Mouse (Mus musculus) testis, adult 2 months (tissue): Measurements from ENCODE around the gene Gm3512. TPM values are rescaled to one million over a fixed set of nuclear protein-coding genes. Genes with fewer than 3 reads are reported as not detected.
"Not testable (repeated sequence)": the region's sequence is repeated elsewhere in the genome, so short reads cannot be mapped to it uniquely, and the experiment has no call there.

Experiments used
- H3K27ac ChIP-seq: fragments of 200-500 bp; 2 replicates; pipeline ENCODE4 v1.5.1; 2012; ENCODE audit warnings: low read depth, low read length; ENCODE audit not compliant: control insufficient read depth, insufficient read depth
- H3K27me3 ChIP-seq: fragments of 200-500 bp; 2 replicates; pipeline ENCODE4 v1.6.1; 2012; ENCODE audit warnings: mild to moderate bottlenecking, low read length, moderate library complexity; ENCODE audit not compliant: control insufficient read depth, insufficient read depth
- H3K36me3 ChIP-seq: fragments of 200-500 bp; 2 replicates; pipeline ENCODE4 v1.6.1; 2012; ENCODE audit warnings: mild to moderate bottlenecking, low read length; ENCODE audit not compliant: control insufficient read depth, insufficient read depth
- H3K4me1 ChIP-seq: fragments of 200-500 bp; 2 replicates; pipeline ENCODE4 v1.6.1; 2012; ENCODE audit warnings: low read length; ENCODE audit not compliant: control insufficient read depth, insufficient read depth
- H3K4me3 ChIP-seq: fragments of 200-500 bp; 2 replicates; pipeline ENCODE4 v1.5.1; 2012; ENCODE audit warnings: low read depth, mild to moderate bottlenecking, low read length, moderate library complexity, mixed read lengths; ENCODE audit not compliant: control insufficient read depth
- polyA plus RNA-seq: library from polyadenylated mRNA; depleted of rRNA; stranded (reverse); fragments of >200 nt; gene quantifications from 2 replicates; pipeline ENCODE4 v1.2.3, GENCODE M21; 2012; rRNA removed

Gm3512 gene
- polyA plus RNA-seq: 0.67 and 1.3 TPM in 2 replicates

DNA sequence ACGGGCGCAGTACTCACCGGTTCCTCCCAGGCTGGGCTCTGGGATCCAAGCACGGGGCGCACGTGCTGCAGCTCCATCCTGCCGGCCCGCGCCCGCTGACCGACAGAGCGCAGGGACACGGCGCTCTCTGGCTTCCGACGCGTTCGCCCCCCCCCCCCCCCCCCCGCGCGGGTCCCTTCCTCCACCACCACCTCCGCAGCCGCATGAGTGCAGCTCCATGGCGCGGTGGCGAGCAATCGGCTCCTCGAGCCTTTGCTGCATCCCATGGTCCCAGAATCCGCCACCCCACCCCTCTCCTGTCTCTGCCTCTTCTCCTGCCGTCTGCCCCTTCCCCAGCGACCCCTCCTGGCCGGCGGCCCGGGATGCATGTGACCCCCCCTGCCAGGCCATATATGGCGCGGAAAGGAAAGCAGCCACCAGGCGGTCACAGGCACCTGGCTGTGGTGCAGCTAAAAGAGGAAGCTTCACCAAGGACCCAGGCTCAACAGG is at the start of gene Gm3512:
Gene Gm3512 (minus strand): TSS at position 51 of the 489 bp plus-strand sequence.
- not testable (repeated sequence) for H3K4me1 ChIP-seq, H3K36me3 ChIP-seq, H3K27me3 ChIP-seq, H3K27ac ChIP-seq, H3K4me3 ChIP-seq

DNA sequence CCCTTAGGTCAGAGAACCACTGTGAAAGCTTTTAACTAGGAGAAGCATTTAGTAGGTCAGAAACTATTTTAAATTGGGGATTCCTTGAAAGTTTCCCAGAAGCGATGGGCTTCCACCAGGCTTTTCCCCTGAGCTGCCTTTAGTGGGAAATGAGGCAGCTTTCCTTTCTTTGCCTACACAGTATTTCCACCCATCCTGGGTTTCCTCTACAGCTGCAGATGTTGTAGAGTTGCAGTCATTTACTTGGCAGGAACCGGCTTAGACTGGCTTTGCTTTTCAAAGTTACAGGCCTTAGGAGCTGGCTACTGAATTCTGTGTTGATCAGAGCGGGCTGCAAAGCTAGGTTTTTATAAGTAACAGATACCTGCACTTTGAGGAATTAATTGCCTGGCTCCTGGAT is 25.7 kb upstream of the Gm3512 start:
- H3K36me3 ChIP-seq, H3K27me3 ChIP-seq, H3K4me1 ChIP-seq, H3K4me3 ChIP-seq, H3K27ac ChIP-seq: not testable (repeated sequence)

DNA sequence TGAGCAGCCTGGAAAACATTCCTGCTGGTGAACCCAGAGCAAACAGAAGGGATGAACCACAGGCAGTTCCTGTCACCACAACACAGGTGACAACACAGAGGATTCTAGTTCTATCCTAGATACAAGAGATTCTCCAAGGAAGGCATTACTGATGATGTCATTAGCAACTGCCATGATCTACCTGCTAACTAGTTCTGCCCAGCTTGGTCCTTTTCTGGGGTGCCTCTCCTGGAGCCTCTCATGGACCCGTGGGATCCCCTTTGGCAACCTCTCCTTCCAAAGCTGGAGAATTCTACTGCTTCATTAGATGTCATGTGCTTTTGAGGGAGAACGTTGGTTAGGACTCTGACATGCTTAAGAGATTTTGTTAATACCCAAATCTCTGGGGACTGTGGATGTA is 20.1 kb upstream of the Gm3512 start, which contains the start of gene Gm16434:
Gene Gm16434 (minus strand): TSS at position 101 of the 400 bp plus-strand sequence.
- not testable (repeated sequence) for H3K4me3 ChIP-seq, H3K36me3 ChIP-seq, H3K4me1 ChIP-seq, H3K27ac ChIP-seq, H3K27me3 ChIP-seq

DNA sequence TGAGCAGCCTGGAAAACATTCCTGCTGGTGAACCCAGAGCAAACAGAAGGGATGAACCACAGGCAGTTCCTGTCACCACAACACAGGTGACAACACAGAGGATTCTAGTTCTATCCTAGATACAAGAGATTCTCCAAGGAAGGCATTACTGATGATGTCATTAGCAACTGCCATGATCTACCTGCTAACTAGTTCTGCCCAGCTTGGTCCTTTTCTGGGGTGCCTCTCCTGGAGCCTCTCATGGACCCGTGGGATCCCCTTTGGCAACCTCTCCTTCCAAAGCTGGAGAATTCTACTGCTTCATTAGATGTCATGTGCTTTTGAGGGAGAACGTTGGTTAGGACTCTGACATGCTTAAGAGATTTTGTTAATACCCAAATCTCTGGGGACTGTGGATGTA is 49.0 kb downstream of the Gm3512 start, which contains the start of gene Gm6676:
Gene Gm6676 (minus strand): TSS at position 101 of the 400 bp plus-strand sequence.
- not testable (repeated sequence) for H3K27me3 ChIP-seq, H3K4me3 ChIP-seq, H3K36me3 ChIP-seq, H3K27ac ChIP-seq, H3K4me1 ChIP-seq

DNA sequence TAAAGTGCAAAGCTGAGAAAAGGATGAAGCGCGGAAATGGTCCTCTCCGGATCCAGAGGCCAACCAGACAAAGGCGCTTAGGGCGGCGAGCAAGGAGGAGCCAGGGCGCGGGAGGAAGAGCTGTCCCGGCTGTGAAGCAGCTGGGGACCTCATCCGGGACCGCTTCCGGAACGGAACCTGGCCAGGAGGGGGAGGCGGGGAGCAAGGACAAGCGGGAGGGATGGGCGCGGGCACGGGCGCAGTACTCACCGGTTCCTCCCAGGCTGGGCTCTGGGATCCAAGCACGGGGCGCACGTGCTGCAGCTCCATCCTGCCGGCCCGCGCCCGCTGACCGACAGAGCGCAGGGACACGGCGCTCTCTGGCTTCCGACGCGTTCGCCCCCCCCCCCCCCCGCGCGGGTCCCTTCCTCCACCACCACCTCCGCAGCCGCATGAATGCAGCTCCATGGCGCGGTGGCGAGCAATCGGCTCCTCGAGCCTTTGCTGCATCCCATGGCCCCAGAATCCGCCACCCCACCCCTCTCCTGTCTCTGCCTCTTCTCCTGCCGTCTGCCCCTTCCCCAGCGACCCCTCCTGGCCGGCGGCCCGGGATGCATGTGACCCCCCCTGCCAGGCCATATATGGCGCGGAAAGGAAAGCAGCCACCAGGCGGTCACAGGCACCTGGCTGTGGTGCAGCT is 69.1 kb downstream of the Gm3512 start:
- H3K27me3 ChIP-seq, H3K4me1 ChIP-seq, H3K4me3 ChIP-seq, H3K36me3 ChIP-seq, H3K27ac ChIP-seq: not testable (repeated sequence)

Other genes with a start within 250 kb of the Gm3512 start
- 1.5 and 2.5 TPM in 2 replicates for gene Gm6356, start 200.7 kb downstream of the Gm3512 start, polyA plus RNA-seq
- gene Gm10406, start 147.1 kb downstream of the Gm3512 start, polyA plus RNA-seq: 7.5 and 10.5 TPM in 2 replicates
- gene Gm3685, start 129.6 kb downstream of the Gm3512 start, polyA plus RNA-seq: 11.8 and 12.9 TPM in 2 replicates
- gene Gm3696, start 73.9 kb downstream of the Gm3512 start, polyA plus RNA-seq: 0.83 and 0.94 TPM in 2 replicates
- 0.70 and 0.93 TPM in 2 replicates for gene Gm6676, start 49.1 kb downstream of the Gm3512 start, polyA plus RNA-seq
- gene Gm16434, start 20.0 kb upstream of the Gm3512 start, polyA plus RNA-seq: 0.70 and 0.93 TPM in 2 replicates
- 1.6 TPM in 1 of 2 replicates, not detected in the other for gene Gm3727, start 90.2 kb upstream of the Gm3512 start, polyA plus RNA-seq
- 1.8 and 2.4 TPM in 2 replicates for gene Gm3739, start 140.5 kb upstream of the Gm3512 start, polyA plus RNA-seq
- gene Gm5797, start 157.9 kb upstream of the Gm3512 start, polyA plus RNA-seq: 7.4 and 8.1 TPM in 2 replicates
- gene Gm8374, start 190.6 kb upstream of the Gm3512 start, polyA plus RNA-seq: 0.97 and 1.6 TPM in 2 replicates